Mouse (Mus musculus): ENCODE results near the gene Islr2. TPM values are rescaled to one million over a fixed set of nuclear protein-coding genes. Genes with fewer than 3 reads are reported as not detected.

The Islr2 gene
- polyA plus RNA-seq, 1 experiment, result 5.2 TPM

- TF ChIP-seq CTCF (IDR thresholded peaks at IDR 0.05; ENCODE audit: control insufficient read depth, insufficient read depth, insufficient replicate concordance, low read depth, low read length) (no peak), POLR2A (IDR thresholded peaks at IDR 0.05; ENCODE audit: control insufficient read depth, low read depth, low read length) (no peak)
- no peaks in the 10 kb centered on the region for H3K27me3 ChIP-seq (ENCODE audit: control insufficient read depth, insufficient read depth, low read length)
- H3K4me1 ChIP-seq (ENCODE audit: control insufficient read depth, insufficient read depth, low read length), result no peaks in the 10 kb centered on the region
- no peaks in the 10 kb centered on the region for H3K36me3 ChIP-seq (ENCODE audit: control insufficient read depth, insufficient read depth, low read length)
- H3K4me3 ChIP-seq (ENCODE audit: control insufficient read depth, low read depth, low read length), result no peak overlapping the region
- H3K27ac ChIP-seq (ENCODE audit: control insufficient read depth, insufficient read depth, low read depth, low read length), result no peak overlapping the region
These were observed 55.3 kb downstream of the Islr2 start for GRCm38 (mm10) chr9:58148806-58149205.

Other genes starting within 250 kb of the Islr2 start
- 90.1 and 93.4 TPM in 2 replicates for gene Cyp11a1, start 197.9 kb downstream of the Islr2 start, polyA plus RNA-seq (2012; rRNA removed)
- 3.9 and 6.4 TPM in 2 replicates for gene Stra6, start 140.5 kb downstream of the Islr2 start, polyA plus RNA-seq (2012; rRNA removed)
- gene Ccdc33, start 85.5 kb downstream of the Islr2 start, polyA plus RNA-seq (2012; rRNA removed), result 97.2 and 107 TPM in 2 replicates
- gene Islr, start within 50 bp of the Islr2 start, polyA plus RNA-seq (2012; rRNA removed), result 5.6 and 8.4 TPM in 2 replicates
- gene Pml, start 45.5 kb upstream of the Islr2 start, polyA plus RNA-seq (2012; rRNA removed), result 1.8 and 2.9 TPM in 2 replicates
- gene Stoml1, start 48.8 kb upstream of the Islr2 start, polyA plus RNA-seq (2012; rRNA removed), result 11.0 and 11.5 TPM in 2 replicates
- 18.5 and 21.0 TPM in 2 replicates for gene Loxl1, start 108.9 kb upstream of the Islr2 start, polyA plus RNA-seq (2012; rRNA removed)
- 228 and 233 TPM in 2 replicates for gene Tbc1d21, start 166.1 kb upstream of the Islr2 start, polyA plus RNA-seq (2012; rRNA removed)

Measured in testis, adult 2 months (tissue).